In genomic region chr4:138788381-138788780, GRCm38 (mm10) we compare ENCODE assay signal across 36 mouse cellular contexts. TPM values are rescaled to one million over a fixed set of nuclear protein-coding genes. Genes with fewer than 3 reads are reported as not detected.
"Had no signal": no experiment of that assay in that cellular context is flagged by ENCODE, and none has a peak within 500 bp of the region (broad histone marks: within the 10 kb centered on the region; RNA-seq: fewer than 3 reads in every experiment).

No protein-coding gene starts in this region.

- DNase-seq: left cerebral cortex, postnatal 4 days; liver; liver, embryonic 13.5 days; liver, postnatal 0 days; lung, adult 18-20 months; lung, adult 2 months; lung, embryonic 14.5 days; lung, postnatal 10 days; lung, postnatal 14 days; lung, postnatal 36 days; lung, postnatal 4 days; midbrain, embryonic 14.5 days had no signal

- H3K4me3 ChIP-seq: limb, embryonic 10.5 days; limb, embryonic 12.5 days; limb, embryonic 13.5 days; limb, embryonic 15.5 days; liver, embryonic 12.5 days; liver, embryonic 13.5 days; liver, embryonic 15.5 days; lung, embryonic 15.5 days; megakaryocyte, embryonic 14.5 days; midbrain, embryonic 10.5 days; midbrain, embryonic 12.5 days; midbrain, embryonic 13.5 days; midbrain, embryonic 15.5 days; myocyte had no signal

- H3K27ac ChIP-seq: limb, embryonic 10.5 days; limb, embryonic 12.5 days; limb, embryonic 13.5 days; limb, embryonic 15.5 days; liver, embryonic 12.5 days; liver, embryonic 13.5 days; liver, embryonic 14.5 days; liver, embryonic 15.5 days; lung, embryonic 15.5 days; macrophage; midbrain, embryonic 10.5 days; midbrain, embryonic 12.5 days; midbrain, embryonic 13.5 days; midbrain, embryonic 15.5 days had no signal

RNA-seq across cellular contexts. Expression of gene Pla2g2d, which starts 12.8 kb away (rescaled TPM):
- total RNA-seq: left cerebral cortex, postnatal 4 days; liver, adult 2 months; megakaryocyte progenitor cell, adult 5-6 weeks; megakaryocyte, adult 5-6 weeks; megakaryocyte-erythroid progenitor cell, adult 5-6 weeks; midbrain, postnatal 0 days; monocyte, adult 5-6 weeks had no signal

RNA-seq across cellular contexts. Expression of gene Pla2g2f, which starts 31.0 kb away (rescaled TPM):
- total RNA-seq: left cerebral cortex, postnatal 10 days; left cerebral cortex, postnatal 25 days; left cerebral cortex, postnatal 36 days; left cerebral cortex, postnatal 4 days; liver, adult 2 months; megakaryocyte progenitor cell, adult 5-6 weeks; megakaryocyte, adult 5-6 weeks; megakaryocyte-erythroid progenitor cell, adult 5-6 weeks; monocyte, adult 5-6 weeks had no signal

RNA-seq across cellular contexts. Expression of gene Ubxn10, which starts 51.4 kb away (rescaled TPM):
- total RNA-seq: megakaryocyte progenitor cell, adult 5-6 weeks; megakaryocyte, adult 5-6 weeks; megakaryocyte-erythroid progenitor cell, adult 5-6 weeks; monocyte, adult 5-6 weeks had no signal
